Mouse (Mus musculus) frontal cortex, postnatal 25 days (tissue): Measurements from ENCODE around the gene Gm10135.
"Not testable (repeated sequence)": the region's sequence is repeated elsewhere in the genome, so short reads cannot be mapped to it uniquely, and the experiment has no call there.

Source experiments
- DNase-seq, 2 experiments: peaks; one replicate each; pipeline ENCODE4 v3.0.0; 2022; ENCODE audit warnings: low spot score in 2 of 2

Gm10135 gene

DNA sequence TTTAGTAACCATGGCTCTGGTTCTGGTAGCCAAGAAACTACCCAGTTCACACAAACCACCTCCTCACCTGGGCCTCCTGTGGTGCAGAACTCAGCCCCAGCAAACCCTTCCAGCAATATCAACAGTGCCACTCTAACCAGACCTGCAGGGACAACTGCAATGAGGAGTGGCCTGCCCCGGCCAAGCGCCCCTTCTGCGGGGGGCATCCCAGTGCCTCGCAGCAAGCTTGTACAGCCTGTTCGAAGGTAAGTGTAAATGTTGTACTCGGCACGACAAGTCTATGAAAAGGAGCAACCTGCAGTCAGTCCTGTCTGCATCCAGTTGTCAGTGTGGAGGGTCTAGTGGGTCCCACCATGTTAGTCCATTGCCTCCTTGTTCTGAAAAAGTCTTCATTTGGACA lies at the start of gene Gm10135:
Gene Gm10135, minus strand, starts transcription at position 101 of the 400 bp plus-strand sequence.
- no peak for DNase-seq

GRCm38 (mm10) chr5:73023801-73024200 lies 49.3 kb upstream of the Gm10135 start:
- no peak for DNase-seq

- DNase-seq, result no peak
Measured at GRCm38 (mm10) chr5:73014745-73015144, 40.2 kb upstream of the Gm10135 start.

DNA sequence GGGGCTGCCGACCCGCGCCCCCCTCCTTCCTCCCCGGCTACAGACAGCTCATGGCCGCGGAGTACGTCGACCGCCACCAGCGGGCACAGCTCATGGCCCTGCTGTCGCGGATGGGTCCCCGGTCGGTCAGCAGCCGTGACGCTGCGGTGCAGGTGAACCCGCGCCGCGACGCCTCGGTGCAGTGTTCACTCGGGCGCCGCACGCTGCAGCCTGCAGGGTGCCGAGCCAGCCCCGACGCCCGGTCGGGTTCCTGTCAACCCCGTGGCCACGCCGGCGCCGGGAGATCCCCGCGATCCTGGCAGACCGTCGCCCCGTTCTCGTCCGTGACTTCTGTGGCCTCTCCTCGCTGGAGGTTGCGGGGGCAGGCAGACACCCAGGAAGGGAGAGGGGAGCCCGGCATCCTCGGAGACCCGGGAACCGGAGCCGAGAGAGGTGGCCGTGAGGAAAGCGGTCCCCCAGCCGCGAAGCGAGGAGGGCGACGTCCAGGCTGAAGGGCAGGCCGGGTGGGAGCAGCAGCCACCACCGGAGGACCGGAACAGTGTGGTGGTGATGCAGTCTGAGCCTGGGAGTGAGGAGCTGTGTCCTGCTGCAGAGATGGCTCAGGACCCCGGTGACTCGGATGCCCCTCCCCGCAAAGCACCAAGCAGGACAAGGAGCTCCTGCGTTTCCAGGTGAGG lies 39.2 kb upstream of the Gm10135 start:
- not testable (repeated sequence) for DNase-seq

- not testable (repeated sequence) for DNase-seq
Measured at GRCm38 (mm10) chr5:73012884-73013610, 38.5 kb upstream of the Gm10135 start.

- not testable (repeated sequence) for DNase-seq
Measured at GRCm38 (mm10) chr5:73011806-73012205, 37.3 kb upstream of the Gm10135 start.

DNA sequence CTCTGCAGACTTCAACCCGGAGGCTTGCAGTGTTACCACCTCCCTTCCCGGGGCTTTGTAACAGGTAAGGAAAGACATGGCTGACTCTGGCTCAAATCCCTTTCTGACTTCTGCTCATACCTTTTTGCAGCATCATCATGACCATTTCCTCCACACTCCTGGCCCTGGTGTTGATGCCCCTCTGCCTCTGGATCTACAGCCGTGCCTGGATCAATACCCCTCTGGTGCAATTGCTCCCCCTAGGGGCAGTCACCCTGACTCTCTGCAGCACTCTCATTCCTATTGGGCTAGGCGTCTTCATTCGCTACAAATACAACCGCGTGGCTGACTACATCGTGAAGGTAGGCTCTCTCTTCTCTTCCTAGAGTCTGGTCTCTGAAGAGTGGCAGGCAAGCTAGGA lies 33.7 kb upstream of the Gm10135 start:
- DNase-seq, result not testable (repeated sequence)

DNA sequence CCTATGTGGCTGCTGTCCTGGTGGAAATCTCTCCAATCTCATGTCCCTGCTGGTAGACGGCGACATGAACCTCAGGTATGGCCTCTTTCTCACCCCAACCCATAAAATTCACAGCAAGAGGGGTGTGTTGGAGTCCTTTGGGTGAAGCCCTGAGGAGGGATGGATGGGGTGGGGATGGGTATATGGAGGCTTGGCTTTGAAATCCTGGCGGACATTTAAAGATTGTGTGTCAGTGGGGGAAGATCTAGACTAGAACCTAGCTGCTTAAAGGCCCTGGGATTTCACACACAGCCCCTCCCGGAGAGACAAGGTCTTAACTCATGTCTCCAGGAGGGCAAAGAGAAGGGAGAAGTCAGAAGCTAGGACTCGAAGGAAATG lies 33.1 kb upstream of the Gm10135 start:
- no peak for DNase-seq

DNA sequence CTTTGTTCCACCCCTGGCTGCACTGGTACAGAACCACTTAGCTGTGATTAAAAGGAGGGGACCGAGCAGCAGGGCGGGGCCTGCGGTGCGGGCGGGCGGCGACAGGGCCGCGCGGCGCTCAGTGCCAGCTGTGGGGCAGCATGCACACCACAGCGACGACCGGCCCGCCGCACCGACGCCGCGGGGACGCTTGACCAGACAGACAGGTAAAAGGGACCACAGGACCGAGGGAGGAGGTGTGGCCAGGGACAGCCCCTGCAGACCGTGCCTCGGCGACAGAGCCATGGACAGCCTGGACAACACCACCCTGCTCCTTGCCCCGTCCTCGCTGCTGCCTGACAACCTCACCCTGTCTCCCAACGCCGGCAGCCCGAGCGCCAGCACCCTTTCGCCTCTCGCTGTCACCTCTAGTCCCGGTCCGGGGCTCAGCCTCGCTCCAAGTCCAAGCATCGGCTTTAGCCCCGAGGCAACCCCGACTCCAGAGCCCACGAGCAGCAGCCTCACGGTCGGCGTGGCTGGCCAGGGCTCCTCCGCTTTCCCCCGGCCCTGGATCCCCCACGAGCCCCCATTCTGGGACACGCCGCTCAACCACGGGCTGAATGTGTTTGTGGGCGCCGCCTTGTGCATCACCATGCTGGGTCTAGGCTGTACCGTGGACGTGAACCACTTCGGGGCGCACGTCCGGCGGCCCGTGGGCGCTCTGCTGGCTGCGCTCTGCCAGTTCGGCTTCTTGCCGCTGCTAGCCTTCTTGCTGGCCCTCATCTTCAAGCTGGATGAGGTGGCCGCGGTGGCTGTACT lies 32.5 kb upstream of the Gm10135 start, which contains the start of gene Slc10a4:
Gene Slc10a4, plus strand, starts transcription at position 100 of the 798 bp plus-strand sequence.
- DNase-seq, result no peak

GRCm38 (mm10) chr5:73004046-73004445 lies 29.5 kb upstream of the Gm10135 start:
- DNase-seq, result no peak

- not testable (repeated sequence) for DNase-seq
Measured at GRCm38 (mm10) chr5:72998546-72998945, 24.0 kb upstream of the Gm10135 start.

DNA sequence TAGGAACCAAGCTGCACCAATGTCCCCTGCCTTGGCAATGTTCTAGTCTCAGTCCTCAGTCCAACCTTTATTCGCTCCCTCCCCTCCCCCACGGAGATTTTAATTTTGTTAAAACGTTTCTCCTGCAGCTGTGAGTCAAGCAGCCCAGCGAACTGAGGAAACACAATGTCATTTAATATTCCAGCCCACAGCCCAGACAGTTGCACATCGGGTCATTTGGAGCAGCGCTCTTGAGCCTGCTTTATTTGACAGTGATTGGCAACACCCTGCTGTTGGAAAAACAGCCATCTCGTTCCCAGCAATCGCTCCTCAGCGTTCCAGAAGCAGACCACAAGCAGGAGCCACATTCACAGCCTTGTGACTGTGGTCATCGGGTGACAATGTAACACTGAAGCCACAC lies 20.9 kb upstream of the Gm10135 start:
- DNase-seq, result no peak

DNA sequence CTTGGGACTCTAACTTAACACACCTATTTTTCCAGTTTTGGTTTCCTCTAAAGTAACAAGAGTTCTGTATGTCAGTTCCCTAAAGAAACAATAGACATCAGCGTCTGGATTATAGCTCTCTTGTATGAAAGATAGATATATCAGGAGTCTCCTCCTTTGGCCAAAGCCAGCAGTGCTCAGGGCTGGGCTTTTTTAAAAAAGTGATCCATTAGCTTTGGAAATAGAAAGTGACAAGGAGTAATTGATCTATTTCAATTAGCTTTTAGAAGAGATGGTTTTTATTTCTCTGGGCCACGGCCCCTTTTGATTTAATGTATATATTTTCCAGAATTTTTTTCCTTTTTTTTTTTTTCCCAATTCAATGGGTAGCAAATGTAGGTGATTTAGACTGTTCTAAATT lies 20.4 kb upstream of the Gm10135 start:
- DNase-seq, result no peak

DNA sequence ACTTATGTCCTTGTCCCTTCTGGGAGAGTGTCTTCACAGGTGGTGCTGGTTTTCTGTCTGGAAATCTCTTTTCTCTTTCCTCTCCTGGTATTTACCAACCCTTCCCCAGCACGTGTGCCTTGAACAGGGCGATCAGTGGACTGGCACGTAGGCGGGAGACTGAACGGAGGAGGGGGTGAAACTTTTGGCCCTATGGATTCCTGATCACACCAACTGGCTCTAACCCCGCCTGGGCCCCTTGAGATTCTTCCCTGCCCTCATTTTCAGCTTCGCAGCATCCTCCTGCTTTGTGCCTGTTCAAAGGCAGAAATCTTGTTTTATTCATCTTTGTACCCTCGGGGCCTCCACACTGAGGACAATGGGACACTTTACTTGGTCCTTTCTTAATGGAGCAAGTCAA lies 19.9 kb upstream of the Gm10135 start:
- no peak for DNase-seq

- DNase-seq, result no peak
Measured at GRCm38 (mm10) chr5:72992474-72992873, 18.0 kb upstream of the Gm10135 start.

DNA sequence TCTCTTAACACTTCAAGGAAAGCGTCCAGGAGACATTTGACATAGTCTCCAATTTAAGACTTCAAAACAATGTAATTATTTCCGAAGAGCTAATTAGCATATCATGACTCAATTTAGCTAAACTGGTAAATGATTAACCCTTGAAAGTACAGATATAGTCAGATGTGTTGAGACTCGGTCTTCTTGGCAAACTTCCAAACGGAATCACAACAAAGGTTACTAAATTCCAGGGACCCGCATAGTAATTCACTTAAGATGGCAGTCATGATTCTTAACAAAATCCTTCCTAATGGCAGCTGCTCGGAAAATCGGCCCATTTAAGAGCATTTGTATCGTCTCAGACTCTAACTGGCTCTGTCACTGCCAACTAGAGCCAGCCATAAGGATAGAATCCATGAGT lies 15.3 kb upstream of the Gm10135 start:
- no peak for DNase-seq

GRCm38 (mm10) chr5:72987786-72988185 lies 13.3 kb upstream of the Gm10135 start:
- DNase-seq, result no peak

- no peak for DNase-seq
Measured at GRCm38 (mm10) chr5:72984091-72984490, 9.6 kb upstream of the Gm10135 start.

DNA sequence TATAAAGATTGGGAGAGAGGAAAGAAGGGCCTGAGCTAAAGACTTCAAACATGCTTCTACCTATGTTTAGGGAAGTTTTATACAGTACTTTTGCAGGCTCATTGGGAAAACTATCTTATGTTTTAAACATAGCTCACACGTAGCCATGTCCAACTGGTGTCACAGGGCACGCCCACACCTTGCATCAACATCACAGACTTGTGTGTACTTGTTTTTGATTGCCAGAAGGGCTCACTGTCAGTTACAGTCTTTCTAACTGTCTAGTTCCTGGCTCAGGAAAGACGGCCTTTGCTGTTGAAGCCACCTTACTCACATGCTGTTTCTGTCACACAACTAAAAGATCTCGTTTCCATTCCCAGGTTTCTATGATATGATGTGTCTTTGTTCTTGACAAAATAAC lies 2.0 kb upstream of the Gm10135 start:
- DNase-seq, result no peak

DNA sequence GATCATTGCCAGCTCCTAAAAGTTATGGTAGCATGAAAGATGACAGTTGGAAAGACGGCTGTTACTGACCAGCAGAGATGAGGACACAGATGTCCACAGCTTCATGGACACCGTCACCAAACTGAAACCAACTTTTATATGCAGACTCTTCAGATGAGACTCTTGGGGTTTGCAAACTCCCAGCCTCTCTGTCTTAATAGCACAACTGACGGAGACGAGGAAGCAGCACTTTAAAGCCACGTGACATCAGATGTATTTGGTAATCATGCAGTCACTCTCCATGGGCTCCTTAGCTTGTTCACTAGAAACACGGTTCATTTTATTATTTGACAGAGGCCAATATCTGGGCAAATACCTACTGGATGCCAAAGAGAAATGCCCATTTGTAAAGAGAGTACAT lies 1.5 kb upstream of the Gm10135 start:
- DNase-seq, result no peak

DNA sequence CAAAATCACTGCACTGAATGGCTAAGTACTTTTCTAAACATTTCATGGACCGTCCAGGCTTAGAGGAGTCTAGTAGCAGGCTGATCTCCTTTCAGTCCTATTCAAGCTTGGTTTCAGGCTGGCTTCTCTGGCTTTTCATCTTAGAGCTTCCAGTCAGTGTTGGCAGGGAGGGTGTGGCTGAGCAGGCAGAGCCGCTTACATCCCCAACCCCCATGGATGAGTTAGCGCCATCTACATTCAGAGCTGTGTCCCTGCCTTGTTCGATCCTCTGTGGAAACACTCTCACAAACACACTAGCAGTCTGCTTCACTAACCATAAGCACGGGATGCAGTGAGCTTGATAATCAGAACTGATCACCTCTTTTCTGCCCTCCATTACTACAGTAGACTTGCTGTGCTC lies 1.6 kb downstream of the Gm10135 start:
- no peak for DNase-seq

DNA sequence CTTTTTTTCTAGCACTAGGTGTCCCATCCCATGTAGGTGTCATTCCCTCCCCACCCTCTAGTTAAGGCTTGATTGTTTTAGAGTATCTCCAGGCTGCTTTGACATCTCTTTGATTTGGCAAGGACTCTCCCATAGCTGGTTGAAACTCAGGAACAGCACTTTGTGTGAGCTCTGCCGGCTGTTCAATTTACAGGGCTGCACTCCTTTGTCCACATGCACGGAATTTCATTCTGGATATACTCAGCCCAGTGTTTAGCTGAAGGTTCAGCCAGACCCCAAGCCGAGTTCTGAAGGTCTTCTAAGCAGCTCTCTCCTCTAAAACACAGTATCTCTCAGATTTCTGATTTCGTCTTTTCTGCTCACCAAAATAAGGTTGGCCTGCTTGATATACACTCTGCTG lies 2.1 kb downstream of the Gm10135 start:
- no peak for DNase-seq

DNA sequence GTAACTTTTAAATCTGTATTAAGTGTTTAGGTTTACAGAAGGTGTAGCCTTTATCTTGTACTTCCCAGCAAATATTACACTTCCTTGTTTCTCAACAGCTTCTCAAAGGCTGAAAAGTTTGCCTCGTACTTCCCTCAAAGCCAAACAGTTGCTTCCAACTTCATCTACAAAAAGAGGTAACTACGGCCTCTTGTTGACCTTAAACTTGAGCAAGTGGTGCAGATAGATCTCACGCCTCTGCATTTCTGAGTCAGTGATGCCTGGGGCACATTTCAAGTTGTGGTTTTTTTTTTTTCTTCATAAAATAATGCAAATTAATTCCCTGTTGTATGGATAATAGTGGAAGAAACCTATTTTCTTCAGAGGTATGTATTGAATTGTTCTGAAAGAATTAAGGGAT lies 8.8 kb downstream of the Gm10135 start:
- no peak for DNase-seq
